Mouse (Mus musculus) forebrain, embryonic 13.5 days (tissue): Measurements from ENCODE around the gene Slc24a4. TPM values are rescaled to one million over a fixed set of nuclear protein-coding genes. Genes with fewer than 3 reads are reported as not detected.
"Not testable (repeated sequence)": the region's sequence is repeated elsewhere in the genome, so short reads cannot be mapped to it uniquely, and the experiment has no call there.

ENCODE experiments used
- ATAC-seq: fragments of 200-750 bp; cut with Nextera tagmentation; 2 replicates; pipeline ENCODE4 v1.8.0; 2017
- H3K27ac ChIP-seq: fragments of 300-500 bp; sonication (generic); 2 replicates; pipeline ENCODE4 v1.5.1; 2015; ENCODE audit warnings: inconsistent platforms, mild to moderate bottlenecking, moderate library complexity
- H3K27me3 ChIP-seq: fragments of 300-500 bp; sonication (generic); 2 replicates; pipeline ENCODE4 v1.6.1; 2015; ENCODE audit warnings: mild to moderate bottlenecking, inconsistent platforms
- H3K36me3 ChIP-seq: fragments of 300-500 bp; sonication (generic); 2 replicates; pipeline ENCODE4 v1.6.1; 2015; ENCODE audit warnings: mild to moderate bottlenecking, inconsistent platforms; ENCODE audit not compliant: poor library complexity, severe bottlenecking
- H3K4me1 ChIP-seq: fragments of 300-500 bp; sonication (generic); 2 replicates; pipeline ENCODE4 v1.6.1; 2015; ENCODE audit warnings: inconsistent platforms
- H3K4me2 ChIP-seq: fragments of 300-500 bp; sonication (generic); 2 replicates; pipeline ENCODE4 v1.6.1; 2015; ENCODE audit warnings: inconsistent platforms, mild to moderate bottlenecking, moderate library complexity
- H3K4me3 ChIP-seq: fragments of 300-500 bp; sonication (generic); 2 replicates; pipeline ENCODE4 v1.5.1; 2015; ENCODE audit warnings: mild to moderate bottlenecking, inconsistent platforms
- H3K9ac ChIP-seq: fragments of 300-500 bp; sonication (generic); 2 replicates; pipeline ENCODE4 v1.6.1; 2015; ENCODE audit warnings: mild to moderate bottlenecking, inconsistent platforms
- H3K9me3 ChIP-seq: fragments of 300-500 bp; sonication (generic); replicated peaks from 2 replicates; pipeline ENCODE4 v1.6.1; 2016; ENCODE audit warnings: inconsistent platforms
- WGBS: fragments of 180-500 bp; shearing (Covaris S2); methylation state at CpG from one replicate; pipeline ENCODE4 v1.1.7; 2015; 5-methylcytosine and 5-hydroxymethylcytosine counted together
- polyA plus RNA-seq: library from polyadenylated mRNA; unstranded; fragments of >200 nt; fragmentation: Nextera tagmentation; extraction: Ambion mirVana; gene quantifications from 2 replicates; pipeline ENCODE4 v1.2.1, GENCODE M21; 2015

Slc24a4 gene
- polyA plus RNA-seq, 1 experiment from 2014 or later: 0.32 TPM

- no peaks in the 10 kb centered on the region for H3K9me3 ChIP-seq
- no peak overlapping the region for H3K9ac ChIP-seq
- no peak overlapping the region for H3K4me2 ChIP-seq
- H3K4me3 ChIP-seq: no peak overlapping the region
- 0 out of 2 replicates have a peak, but pooled peaks cover 7% of the 10 kb centered on the region for H3K4me1 ChIP-seq
- H3K27me3 ChIP-seq: no peaks in the 10 kb centered on the region
- no peak overlapping the region for H3K27ac ChIP-seq
- H3K36me3 ChIP-seq: no peaks in the 10 kb centered on the region
- no peak for ATAC-seq
These were observed 126.5 kb downstream of the Slc24a4 start for GRCm38 (mm10) chr12:102255012-102255411.

- Histone ChIP-seq H3K4me1 (no peaks in the 10 kb centered on the region), H3K27me3 (no peaks in the 10 kb centered on the region), H3K9ac (no peak overlapping the region), H3K4me3 (no peak overlapping the region), H3K27ac (no peak overlapping the region), H3K36me3 (no peaks in the 10 kb centered on the region), H3K9me3 (no peaks in the 10 kb centered on the region), H3K4me2 (no peak overlapping the region)
- WGBS: 82% methylated on average over 3 of the region's 3 CpGs
- ATAC-seq: no peak
These were observed 130.1 kb downstream of the Slc24a4 start for GRCm38 (mm10) chr12:102258522-102259112.

GRCm38 (mm10) chr12:102261933-102262396 is 133.4 kb downstream of the Slc24a4 start:
- Histone ChIP-seq H3K4me3 (no peak overlapping the region), H3K4me2 (no peak overlapping the region), H3K27ac (no peak overlapping the region), H3K4me1 (no peaks in the 10 kb centered on the region), H3K27me3 (no peaks in the 10 kb centered on the region), H3K9me3 (no peaks in the 10 kb centered on the region), H3K9ac (no peak overlapping the region), H3K36me3 (no peaks in the 10 kb centered on the region)
- no peak for ATAC-seq
- 74% methylated on average over 8 of the region's 8 CpGs for WGBS

- no peak overlapping the region for H3K27ac ChIP-seq
- ATAC-seq: no peak
- no peak overlapping the region for H3K9ac ChIP-seq
- no peaks in the 10 kb centered on the region for H3K9me3 ChIP-seq
- H3K4me2 ChIP-seq: no peak overlapping the region
- no peaks in the 10 kb centered on the region for H3K4me1 ChIP-seq
- no peak overlapping the region for H3K4me3 ChIP-seq
- no peaks in the 10 kb centered on the region for H3K36me3 ChIP-seq
- 86% methylated on average over 2 of the region's 2 CpGs for WGBS
- H3K27me3 ChIP-seq: no peaks in the 10 kb centered on the region
These were observed 134.3 kb downstream of the Slc24a4 start for GRCm38 (mm10) chr12:102262809-102263208.

- Histone ChIP-seq H3K4me2 (no peak overlapping the region), H3K4me1 (no peaks in the 10 kb centered on the region), H3K9ac (no peak overlapping the region), H3K4me3 (no peak overlapping the region), H3K36me3 (no peaks in the 10 kb centered on the region), H3K27me3 (no peaks in the 10 kb centered on the region), H3K9me3 (no peaks in the 10 kb centered on the region), H3K27ac (no peak overlapping the region)
- no peak for ATAC-seq
These were observed 134.7 kb downstream of the Slc24a4 start for GRCm38 (mm10) chr12:102263249-102263648.

GRCm38 (mm10) chr12:102266433-102266832 is 137.9 kb downstream of the Slc24a4 start:
- no peaks in the 10 kb centered on the region for H3K4me1 ChIP-seq
- 88% methylated on average over 8 of the region's 8 CpGs for WGBS
- no peaks in the 10 kb centered on the region for H3K27me3 ChIP-seq
- H3K4me3 ChIP-seq: no peak overlapping the region
- no peak overlapping the region for H3K4me2 ChIP-seq
- no peak for ATAC-seq
- no peaks in the 10 kb centered on the region for H3K36me3 ChIP-seq
- no peaks in the 10 kb centered on the region for H3K9me3 ChIP-seq
- no peak overlapping the region for H3K9ac ChIP-seq
- no peak overlapping the region for H3K27ac ChIP-seq

- 61% methylated on average over 2 of the region's 2 CpGs for WGBS
- H3K27me3 ChIP-seq: no peaks in the 10 kb centered on the region
- H3K4me3 ChIP-seq: no peak overlapping the region
- no peak overlapping the region for H3K27ac ChIP-seq
- H3K4me2 ChIP-seq: no peak overlapping the region
- H3K9me3 ChIP-seq: no peaks in the 10 kb centered on the region
- H3K4me1 ChIP-seq: no peaks in the 10 kb centered on the region
- H3K9ac ChIP-seq: no peak overlapping the region
- no peak for ATAC-seq
- no peaks in the 10 kb centered on the region for H3K36me3 ChIP-seq
These were observed 140.6 kb downstream of the Slc24a4 start for GRCm38 (mm10) chr12:102269144-102269543.

- Histone ChIP-seq H3K9me3 (no peaks in the 10 kb centered on the region), H3K27me3 (no peaks in the 10 kb centered on the region), H3K4me3 (no peak overlapping the region), H3K4me1 (no peaks in the 10 kb centered on the region), H3K27ac (no peak overlapping the region), H3K36me3 (no peaks in the 10 kb centered on the region), H3K9ac (no peak overlapping the region), H3K4me2 (no peak overlapping the region)
- ATAC-seq: no peak
- WGBS: 89% methylated on average over 6 of the region's 6 CpGs
These were observed 142.4 kb downstream of the Slc24a4 start for GRCm38 (mm10) chr12:102270776-102271405.

- Histone ChIP-seq H3K9ac (no peak overlapping the region), H3K9me3 (no peaks in the 10 kb centered on the region), H3K27ac (no peak overlapping the region), H3K4me2 (no peak overlapping the region), H3K4me3 (no peak overlapping the region), H3K36me3 (no peaks in the 10 kb centered on the region), H3K4me1 (no peaks in the 10 kb centered on the region), H3K27me3 (no peaks in the 10 kb centered on the region)
- no peak for ATAC-seq
- 72% methylated on average over 4 of the region's 4 CpGs for WGBS
These were observed 142.9 kb downstream of the Slc24a4 start for GRCm38 (mm10) chr12:102271447-102271846.

GRCm38 (mm10) chr12:102275833-102276443 is 147.4 kb downstream of the Slc24a4 start:
- WGBS: 75% methylated on average over 7 of the region's 7 CpGs
- Histone ChIP-seq H3K9ac (no peak overlapping the region), H3K36me3 (no peaks in the 10 kb centered on the region), H3K27me3 (no peaks in the 10 kb centered on the region), H3K4me3 (no peak overlapping the region), H3K4me2 (no peak overlapping the region), H3K27ac (no peak overlapping the region), H3K4me1 (no peaks in the 10 kb centered on the region), H3K9me3 (peaks cover 4% of the 10 kb centered on the region; the same call in 1 of the 2 replicates)
- ATAC-seq: no peak

- H3K27ac ChIP-seq, H3K27me3 ChIP-seq, H3K9ac ChIP-seq, ATAC-seq, H3K9me3 ChIP-seq, H3K36me3 ChIP-seq, H3K4me3 ChIP-seq, H3K4me2 ChIP-seq: not testable (repeated sequence)
- peaks cover 17% of the 10 kb centered on the region for H3K4me1 ChIP-seq
- WGBS: 89% methylated on average over 4 of the region's 4 CpGs
These were observed 151.8 kb downstream of the Slc24a4 start for GRCm38 (mm10) chr12:102280290-102280689.

GRCm38 (mm10) chr12:102280867-102281503 is 152.5 kb downstream of the Slc24a4 start:
- Histone ChIP-seq H3K27ac (no peak overlapping the region), H3K9ac (no peak overlapping the region), H3K27me3 (peaks cover 9% of the 10 kb centered on the region), H3K4me1 (peaks cover 17% of the 10 kb centered on the region), H3K4me3 (no peak overlapping the region), H3K4me2 (no peak overlapping the region), H3K36me3 (no peaks in the 10 kb centered on the region), H3K9me3 (peaks cover 4% of the 10 kb centered on the region; the same call in 1 of the 2 replicates)
- no peak for ATAC-seq
- WGBS: 48% methylated on average over 7 of the region's 7 CpGs
